Mouse (Mus musculus): Measurements from ENCODE around the gene Ralbp1. TPM values are rescaled to one million over a fixed set of nuclear protein-coding genes. Genes with fewer than 3 reads are reported as not detected.

The Ralbp1 gene
- polyA plus RNA-seq, 1 experiment from 2014 or later = 95.3 TPM

DNA sequence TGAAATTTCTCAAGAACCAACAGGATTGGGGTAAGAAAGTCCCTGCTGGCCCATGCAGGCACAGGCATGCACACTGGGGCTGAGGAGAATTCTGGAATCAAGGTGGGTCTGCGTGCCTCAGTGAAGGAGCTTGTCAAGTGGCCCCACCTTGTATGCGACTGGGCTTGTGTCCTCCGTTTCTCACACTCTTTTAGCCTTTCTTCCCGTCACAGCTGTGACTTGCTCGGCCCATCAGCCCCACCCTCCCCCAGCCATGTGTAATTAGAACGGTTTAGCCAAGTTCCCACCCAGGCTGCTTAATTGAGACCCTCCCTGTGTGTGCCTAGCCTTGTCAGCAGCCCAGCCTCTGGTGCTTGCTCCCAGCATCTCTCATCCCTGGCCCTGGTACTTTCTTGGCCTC, 28.5 kb upstream of the Ralbp1 start:
- Histone ChIP-seq H3K4me3 (replicated peaks) (no peak overlapping the region), H3K4me2 (no peak overlapping the region), H3K36me3 (no peaks in the 10 kb centered on the region), H3K9ac (no peak overlapping the region), H3K27me3 (replicated peaks) (no peaks in the 10 kb centered on the region), H3K9me3 (no peaks in the 10 kb centered on the region), H3K4me1 (peaks cover 16% of the 10 kb centered on the region; the same call in 1 of the 2 replicates), H3K27ac (peak overlapping the region; percentile 40; the same call in 1 of the 2 replicates)
- no peak for ATAC-seq (ENCODE audit: insufficient read depth, low FRiP score, low read depth)
- 49% methylated on average over 6 of the region's 6 CpGs for WGBS

DNA sequence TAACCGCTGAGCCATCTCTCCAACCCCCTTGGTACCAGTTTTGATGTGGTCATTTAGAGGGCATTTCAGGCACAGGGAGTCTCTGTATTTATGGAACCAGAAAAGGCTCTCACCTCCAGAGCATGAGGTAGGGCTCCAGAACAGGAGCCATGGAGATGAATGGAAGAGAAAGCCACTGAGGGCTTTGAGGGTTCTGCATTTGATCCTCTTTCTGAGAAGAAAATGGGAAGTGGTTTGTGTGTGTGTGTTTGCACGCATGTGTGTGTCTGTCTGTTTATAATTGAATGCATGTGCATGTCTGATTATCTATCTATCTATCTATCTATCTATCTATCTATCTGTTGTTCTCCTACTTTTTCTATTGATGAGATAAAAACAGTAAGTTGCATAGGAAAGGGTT, 26.6 kb upstream of the Ralbp1 start:
- Histone ChIP-seq H3K27me3 (replicated peaks) (no peaks in the 10 kb centered on the region), H3K4me2 (no peak overlapping the region), H3K4me3 (replicated peaks) (no peak overlapping the region), H3K9ac (no peak overlapping the region), H3K9me3 (no peaks in the 10 kb centered on the region), H3K27ac (no peak overlapping the region), H3K36me3 (no peaks in the 10 kb centered on the region), H3K4me1 (peaks cover 16% of the 10 kb centered on the region)
- no peak for ATAC-seq (ENCODE audit: insufficient read depth, low FRiP score, low read depth)
- 87% methylated on average over 2 of the region's 2 CpGs for WGBS

GRCm38 (mm10) chr17:65911285-65912069, 25.9 kb upstream of the Ralbp1 start:
- Histone ChIP-seq H3K27ac (no peak overlapping the region), H3K27me3 (replicated peaks) (no peaks in the 10 kb centered on the region), H3K4me1 (peaks cover 23% of the 10 kb centered on the region), H3K9me3 (no peaks in the 10 kb centered on the region), H3K9ac (no peak overlapping the region), H3K4me2 (no peak overlapping the region), H3K4me3 (replicated peaks) (no peak overlapping the region), H3K36me3 (no peaks in the 10 kb centered on the region)
- no peak for ATAC-seq (ENCODE audit: insufficient read depth, low FRiP score, low read depth)
- WGBS = 72% methylated on average over 15 of the region's 15 CpGs

DNA sequence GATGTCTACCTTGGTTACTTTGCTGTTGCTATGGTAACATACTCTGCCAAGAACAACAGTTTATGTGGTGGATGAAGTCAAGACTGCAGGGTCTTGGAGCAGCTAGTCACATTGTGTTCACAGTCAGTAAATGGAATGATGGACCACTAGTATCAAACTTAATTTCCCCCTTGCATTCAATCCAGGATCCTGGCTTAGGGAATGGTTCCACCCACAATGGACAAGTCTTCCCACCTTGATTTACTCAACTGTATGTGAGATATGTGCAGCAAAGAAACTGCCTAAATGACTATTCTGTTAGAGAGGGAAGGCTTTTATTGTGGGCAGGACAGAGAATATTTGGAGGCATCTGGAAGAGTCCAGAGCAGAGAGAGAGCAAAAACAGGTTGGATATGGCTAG, 22.7 kb upstream of the Ralbp1 start:
- H3K4me3 ChIP-seq (replicated peaks) = no peak overlapping the region
- H3K27ac ChIP-seq = no peak overlapping the region
- ATAC-seq (ENCODE audit: insufficient read depth, low FRiP score, low read depth) = no peak
- no peak overlapping the region for H3K4me2 ChIP-seq
- no peaks in the 10 kb centered on the region for H3K27me3 ChIP-seq (replicated peaks)
- peaks cover 19% of the 10 kb centered on the region for H3K4me1 ChIP-seq
- no peaks in the 10 kb centered on the region for H3K36me3 ChIP-seq
- no peaks in the 10 kb centered on the region for H3K9me3 ChIP-seq
- no peak overlapping the region for H3K9ac ChIP-seq

DNA sequence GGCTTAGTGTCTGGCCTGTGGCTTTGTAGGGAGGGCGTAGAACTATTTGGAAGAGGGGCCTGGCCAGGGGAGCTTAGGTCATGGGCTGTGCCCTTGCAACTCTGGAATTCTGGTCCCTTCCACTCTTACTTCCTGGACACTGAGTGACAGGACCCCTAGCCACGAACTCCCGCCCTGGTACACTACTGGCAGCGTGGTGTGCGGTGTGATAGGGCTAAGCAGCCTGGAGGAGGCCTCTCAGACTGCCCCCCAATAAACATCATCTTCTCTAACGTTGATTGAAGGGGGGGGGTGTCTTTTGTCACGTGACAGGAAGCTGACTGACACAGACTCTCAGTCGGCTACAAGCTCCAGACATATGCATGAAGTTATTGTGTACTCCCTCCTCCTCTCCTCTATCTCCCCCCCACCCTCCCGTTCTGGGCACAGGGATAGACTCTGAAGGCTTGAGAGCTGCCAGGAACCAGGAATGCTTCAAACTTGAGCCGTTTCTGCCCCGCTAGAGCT, 21.4 kb upstream of the Ralbp1 start:
- H3K9me3 ChIP-seq = no peaks in the 10 kb centered on the region
- H3K4me2 ChIP-seq = peak overlapping the region; percentile 19; the same call in 1 of the 2 replicates
- ATAC-seq (ENCODE audit: insufficient read depth, low FRiP score, low read depth) = peak; percentile 69
- no peak overlapping the region for H3K9ac ChIP-seq
- no peaks in the 10 kb centered on the region for H3K27me3 ChIP-seq (replicated peaks)
- H3K4me1 ChIP-seq = peaks cover 14% of the 10 kb centered on the region
- peak overlapping the region; percentile 75 for H3K27ac ChIP-seq
- no peak overlapping the region for H3K4me3 ChIP-seq (replicated peaks)
- no peaks in the 10 kb centered on the region for H3K36me3 ChIP-seq
- 38% methylated on average over 11 of the region's 11 CpGs for WGBS

DNA sequence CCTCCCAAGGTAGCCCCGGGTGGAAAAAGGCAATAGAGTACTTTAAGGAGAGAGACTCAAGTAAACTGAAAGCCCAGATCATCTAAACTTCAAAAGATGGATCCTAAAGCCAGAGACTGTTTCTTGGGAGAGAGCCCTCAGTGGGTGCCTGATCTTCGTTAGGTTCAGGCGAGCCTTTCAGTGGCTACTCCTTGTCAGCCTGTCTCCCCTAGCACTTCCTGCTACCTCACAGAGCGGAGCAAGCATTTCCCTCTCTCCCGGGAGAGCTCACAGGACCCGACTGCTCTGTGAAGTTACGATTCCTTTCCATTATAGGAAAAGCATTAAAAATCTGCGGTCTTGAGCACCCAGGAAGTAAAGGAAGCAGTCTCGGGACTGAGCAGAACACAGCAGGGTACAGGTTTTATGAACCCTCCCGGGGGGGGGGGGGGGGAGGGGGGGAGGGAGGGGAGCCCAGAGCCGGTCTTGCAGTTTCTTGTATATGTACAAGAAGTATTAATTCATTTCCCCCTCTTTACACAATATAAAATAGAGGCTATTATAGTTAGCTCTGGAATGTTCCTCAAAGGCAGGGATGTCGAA, 20.8 kb upstream of the Ralbp1 start:
- no peaks in the 10 kb centered on the region for H3K36me3 ChIP-seq
- H3K4me1 ChIP-seq = peaks cover 14% of the 10 kb centered on the region
- no peaks in the 10 kb centered on the region for H3K9me3 ChIP-seq
- peak; percentile 30; the same call in 1 of the 2 replicates for ATAC-seq (ENCODE audit: insufficient read depth, low FRiP score, low read depth)
- WGBS = 26% methylated on average over 12 of the region's 12 CpGs
- no peaks in the 10 kb centered on the region for H3K27me3 ChIP-seq (replicated peaks)
- H3K27ac ChIP-seq = peak overlapping the region; percentile 75
- H3K4me3 ChIP-seq (replicated peaks) = no peak overlapping the region
- peak overlapping the region; percentile 19; the same call in 1 of the 2 replicates for H3K4me2 ChIP-seq
- H3K9ac ChIP-seq = no peak overlapping the region

DNA sequence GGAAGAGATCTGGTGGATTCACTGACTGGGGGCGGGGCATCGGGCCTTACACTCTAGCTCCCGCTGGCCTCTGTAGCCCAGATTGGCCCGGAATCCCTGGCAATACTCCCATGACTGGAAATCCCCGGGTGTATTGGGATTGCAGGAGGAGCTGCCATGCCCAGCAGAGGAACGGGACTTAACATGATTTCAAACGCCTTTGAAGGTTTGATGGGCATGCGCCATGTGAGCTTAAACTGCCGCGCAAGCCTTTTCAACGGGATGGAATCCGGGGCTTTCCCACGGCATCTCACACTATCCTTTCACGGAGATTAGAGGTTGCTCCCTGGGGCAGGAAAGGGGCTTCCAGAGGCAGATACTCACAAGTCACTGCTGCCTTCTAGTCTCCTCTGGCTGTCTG, 19.6 kb upstream of the Ralbp1 start:
- Histone ChIP-seq H3K4me2 (no peak overlapping the region), H3K27me3 (replicated peaks) (no peaks in the 10 kb centered on the region), H3K4me3 (replicated peaks) (no peak overlapping the region), H3K9me3 (no peaks in the 10 kb centered on the region), H3K27ac (peak overlapping the region; percentile 75; the same call in 1 of the 2 replicates), H3K9ac (no peak overlapping the region), H3K36me3 (no peaks in the 10 kb centered on the region), H3K4me1 (peaks cover 14% of the 10 kb centered on the region)
- no peak for ATAC-seq (ENCODE audit: insufficient read depth, low FRiP score, low read depth)
- WGBS = 81% methylated on average over 14 of the region's 14 CpGs

GRCm38 (mm10) chr17:65903826-65904225, 18.2 kb upstream of the Ralbp1 start:
- ATAC-seq (ENCODE audit: insufficient read depth, low FRiP score, low read depth) = no peak
- H3K36me3 ChIP-seq = no peaks in the 10 kb centered on the region
- no peak overlapping the region for H3K9ac ChIP-seq
- no peaks in the 10 kb centered on the region for H3K9me3 ChIP-seq
- H3K4me3 ChIP-seq (replicated peaks) = no peak overlapping the region
- H3K4me1 ChIP-seq = peaks cover 14% of the 10 kb centered on the region
- no peak overlapping the region for H3K4me2 ChIP-seq
- H3K27ac ChIP-seq = no peak overlapping the region
- H3K27me3 ChIP-seq (replicated peaks) = no peaks in the 10 kb centered on the region
- WGBS = 93% methylated on average over 8 of the region's 8 CpGs

- H3K27ac ChIP-seq = no peak overlapping the region
- H3K9me3 ChIP-seq = no peaks in the 10 kb centered on the region
- H3K9ac ChIP-seq = no peak overlapping the region
- no peak overlapping the region for H3K4me2 ChIP-seq
- no peaks in the 10 kb centered on the region for H3K27me3 ChIP-seq (replicated peaks)
- H3K4me1 ChIP-seq = peaks cover 14% of the 10 kb centered on the region
- H3K4me3 ChIP-seq (replicated peaks) = no peak overlapping the region
- WGBS = 91% methylated on average over 1 of the region's 1 CpGs
- ATAC-seq (ENCODE audit: insufficient read depth, low FRiP score, low read depth) = no peak
- H3K36me3 ChIP-seq = no peaks in the 10 kb centered on the region
Observed at GRCm38 (mm10) chr17:65903011-65903410, 17.4 kb upstream of the Ralbp1 start.

GRCm38 (mm10) chr17:65902281-65902680, 16.7 kb upstream of the Ralbp1 start:
- no peak for ATAC-seq (ENCODE audit: insufficient read depth, low FRiP score, low read depth)
- no peak overlapping the region for H3K4me3 ChIP-seq (replicated peaks)
- no peak overlapping the region for H3K4me2 ChIP-seq
- H3K9ac ChIP-seq = no peak overlapping the region
- H3K27me3 ChIP-seq (replicated peaks) = no peaks in the 10 kb centered on the region
- no peaks in the 10 kb centered on the region for H3K9me3 ChIP-seq
- H3K4me1 ChIP-seq = peaks cover 14% of the 10 kb centered on the region
- no peak overlapping the region for H3K27ac ChIP-seq
- no peaks in the 10 kb centered on the region for H3K36me3 ChIP-seq
- 76% methylated on average over 6 of the region's 6 CpGs for WGBS

GRCm38 (mm10) chr17:65896016-65896415, 10.4 kb upstream of the Ralbp1 start:
- Histone ChIP-seq H3K36me3 (no peaks in the 10 kb centered on the region), H3K9me3 (no peaks in the 10 kb centered on the region), H3K27ac (no peak overlapping the region), H3K9ac (no peak overlapping the region), H3K27me3 (replicated peaks) (no peaks in the 10 kb centered on the region), H3K4me3 (replicated peaks) (no peak overlapping the region), H3K4me2 (no peak overlapping the region), H3K4me1 (no peaks in the 10 kb centered on the region)
- ATAC-seq (ENCODE audit: insufficient read depth, low FRiP score, low read depth) = no peak
- 62% methylated on average over 3 of the region's 3 CpGs for WGBS

- Histone ChIP-seq H3K4me3 (replicated peaks) (no peak overlapping the region), H3K36me3 (no peaks in the 10 kb centered on the region), H3K27me3 (replicated peaks) (no peaks in the 10 kb centered on the region), H3K4me1 (no peaks in the 10 kb centered on the region), H3K27ac (no peak overlapping the region), H3K9me3 (no peaks in the 10 kb centered on the region), H3K4me2 (no peak overlapping the region), H3K9ac (no peak overlapping the region)
- ATAC-seq (ENCODE audit: insufficient read depth, low FRiP score, low read depth) = no peak
- WGBS = 84% methylated on average over 5 of the region's 5 CpGs
Observed at GRCm38 (mm10) chr17:65889476-65889875, 3.9 kb upstream of the Ralbp1 start.

Measured in stomach, embryonic 15.5 days (tissue).